Mouse (Mus musculus) ES-E14 (cell line): ENCODE data around the gene Ism2. TPM values are rescaled to one million over a fixed set of nuclear protein-coding genes. Genes with fewer than 3 reads are reported as not detected.
"Not testable (repeated sequence)": the region's sequence is repeated elsewhere in the genome, so short reads cannot be mapped to it uniquely, and the experiment has no call there.

Experiments used
- DNase-seq: peaks from one replicate; pipeline ENCODE4 v3.0.0-alpha.2; 2013; ENCODE audit warnings: low read depth, low spot score
- H3K27ac ChIP-seq: 2 replicates; pipeline ENCODE4 v1.5.1; 2012; ENCODE audit warnings: low read depth, mild to moderate bottlenecking, low read length, moderate library complexity, mixed read lengths; ENCODE audit not compliant: poor library complexity, insufficient read depth, severe bottlenecking
- H3K36me3 ChIP-seq: 2 replicates; pipeline ENCODE4 v1.6.1; 2012; ENCODE audit warnings: mild to moderate bottlenecking, low read length, moderate library complexity, mixed read lengths; ENCODE audit not compliant: control insufficient read depth, poor library complexity, insufficient read depth, severe bottlenecking
- H3K4me1 ChIP-seq, 2 experiments: fragments of 150-350 bp in 1 of 2; sonication (generic) in 1 of 2; 2 replicates each; pipeline ENCODE4 v1.6.1; 2012; ENCODE audit warnings: low read length in 2 of 2, mild to moderate bottlenecking in 1 of 2, mixed read lengths in 1 of 2; ENCODE audit not compliant: control insufficient read depth in 2 of 2, insufficient read depth in 2 of 2, poor library complexity in 1 of 2
- H3K4me3 ChIP-seq, 2 experiments: fragments of 150-350 bp in 1 of 2; sonication (generic) in 1 of 2; 2 replicates each; pipeline ENCODE4 v1.5.1; 2012; ENCODE audit warnings: low read length in 2 of 2, low read depth in 1 of 2, mild to moderate bottlenecking in 1 of 2, mixed read lengths in 1 of 2; ENCODE audit not compliant: insufficient read depth in 1 of 2, poor library complexity in 1 of 2, severe bottlenecking in 1 of 2
- H3K9ac ChIP-seq: 2 replicates; pipeline ENCODE4 v1.6.1; 2012; ENCODE audit warnings: low read depth, mild to moderate bottlenecking, low read length, mixed read lengths; ENCODE audit not compliant: poor library complexity, insufficient read depth, severe bottlenecking
- H3K9me3 ChIP-seq: fragments of 150-350 bp; sonication (generic); 2 replicates; pipeline ENCODE4 v1.6.1; 2012; ENCODE audit warnings: low read depth, mild to moderate bottlenecking, low read length; ENCODE audit not compliant: control insufficient read depth, insufficient read depth
- CHD2 ChIP-seq: IDR thresholded peaks from 2 replicates; pipeline ENCODE4 v1.6.1; 2014; ENCODE audit warnings: mild to moderate bottlenecking, low read depth, low read length, inconsistent platforms
- HCFC1 ChIP-seq: IDR thresholded peaks from 2 replicates; pipeline ENCODE4 v1.6.1; 2012; ENCODE audit warnings: low read length, inconsistent platforms, borderline replicate concordance; ENCODE audit not compliant: insufficient read depth
- MAFK ChIP-seq: IDR thresholded peaks from 2 replicates; pipeline ENCODE4 v1.6.1; 2014; ENCODE audit warnings: mild to moderate bottlenecking, low read depth, low read length, inconsistent platforms; ENCODE audit not compliant: insufficient read depth
- ZC3H11A ChIP-seq: IDR thresholded peaks from 2 replicates; pipeline ENCODE4 v1.6.1; 2012; ENCODE audit warnings: low read depth, mild to moderate bottlenecking, inconsistent platforms, low read length, borderline replicate concordance
- ZNF384 ChIP-seq: IDR thresholded peaks from 2 replicates; pipeline ENCODE4 v1.6.1; 2012; ENCODE audit warnings: low read depth, low read length, inconsistent platforms
- in situ Hi-C, 2 experiments: fragments of 600-800 bp; cut with MboI; formaldehyde crosslinking; loops; one replicate each; pipeline ENCODE4 v1.15.1; 2025; ENCODE audit warnings: low sequenced_read_pairs in 2 of 2, inconsistent platforms in 1 of 2; ENCODE audit not compliant: unreplicated experiment in 2 of 2
- total RNA-seq: library from RNA; depleted of rRNA; stranded (reverse); fragments of 300-350 nt; gene quantifications from 2 replicates; pipeline ENCODE4 v1.2.3, GENCODE M21; 2012

The Ism2 gene
- total RNA-seq, 1 experiment = 3.2 TPM

GRCm38 (mm10) chr12:87279350-87279749 is 20.2 kb downstream of the Ism2 start:
- Histone ChIP-seq H3K36me3 (peaks cover 19% of the 10 kb centered on the region), H3K9ac (0 out of 2 replicates have a peak overlapping the region, but pooled peaks have one; percentile 28), H3K9me3 (no peaks in the 10 kb centered on the region), H3K4me1 (peaks cover 3 to 39% of the 10 kb centered on the region in 2 experiments; a peak in 3 of 4 replicates), H3K27ac (no peak overlapping the region), H3K4me3 (peak overlapping the region; percentile 52 to 68; a peak in 3 of 4 replicates)
- no peak for TF ChIP-seq ZNF384
- TF ChIP-seq HCFC1 = no peak
- no peak for TF ChIP-seq ZC3H11A
- no peak for TF ChIP-seq CHD2
- TF ChIP-seq MAFK = no peak
- no peak for DNase-seq
- in situ Hi-C loops = no loop called here

- in situ Hi-C loops = no loop called here
- Histone ChIP-seq H3K36me3 (peaks cover 28% of the 10 kb centered on the region), H3K9me3 (no peaks in the 10 kb centered on the region), H3K9ac (no peak overlapping the region), H3K4me3 (no peak overlapping the region), H3K27ac (no peak overlapping the region), H3K4me1 (peaks cover 3 to 33% of the 10 kb centered on the region in 2 experiments; a peak in 3 of 4 replicates)
- TF ChIP-seq ZC3H11A (no peak), MAFK (no peak), CHD2 (no peak), HCFC1 (no peak), ZNF384 (no peak)
- DNase-seq = no peak
Measured at GRCm38 (mm10) chr12:87278118-87278730, 21.3 kb downstream of the Ism2 start.

GRCm38 (mm10) chr12:87277251-87277650 is 22.3 kb downstream of the Ism2 start:
- H3K27ac ChIP-seq, H3K9me3 ChIP-seq, DNase-seq, in situ Hi-C loops, H3K4me3 ChIP-seq, H3K9ac ChIP-seq: not testable (repeated sequence)
- peak; percentile 55; the same call in 1 of the 2 replicates for TF ChIP-seq ZNF384
- peaks cover 37% of the 10 kb centered on the region for H3K36me3 ChIP-seq
- peaks cover 0 to 29% of the 10 kb centered on the region in 2 experiments; a peak in 2 of 4 replicates for H3K4me1 ChIP-seq

- H3K27ac ChIP-seq = peak overlapping the region; percentile 59; the same call in 1 of the 2 replicates
- H3K36me3 ChIP-seq = peaks cover 54% of the 10 kb centered on the region
- no peak overlapping the region; the same call in 1 of the 2 replicates for H3K9ac ChIP-seq
- no peak for DNase-seq
- no peak overlapping the region for H3K4me3 ChIP-seq
- H3K9me3 ChIP-seq = no peaks in the 10 kb centered on the region
- TF ChIP-seq HCFC1 (no peak), MAFK (peak; percentile 70; the same call in 1 of the 2 replicates)
- H3K4me1 ChIP-seq = peaks cover 0 to 27% of the 10 kb centered on the region in 2 experiments; a peak in 2 of 4 replicates
- in situ Hi-C loops = no loop called here
Measured at GRCm38 (mm10) chr12:87274853-87275831, 24.4 kb downstream of the Ism2 start.
